Mouse (Mus musculus): ENCODE results near the gene Fchsd2. TPM values are rescaled to one million over a fixed set of nuclear protein-coding genes. Genes with fewer than 3 reads are reported as not detected.

The Fchsd2 gene
- total RNA-seq, 2 experiments from 2014 or later = 28.9 to 31.3 TPM

GRCm38 (mm10) chr7:101328621-101329158, 236.0 kb downstream of the Fchsd2 start:
- intact Hi-C loops (cut with DNase I) = no loop called here
- no peak for DNase-seq

- DNase-seq = no peak
- intact Hi-C loops (cut with DNase I) = no loop called here
These were observed 236.9 kb downstream of the Fchsd2 start for GRCm38 (mm10) chr7:101329606-101330005.

DNA sequence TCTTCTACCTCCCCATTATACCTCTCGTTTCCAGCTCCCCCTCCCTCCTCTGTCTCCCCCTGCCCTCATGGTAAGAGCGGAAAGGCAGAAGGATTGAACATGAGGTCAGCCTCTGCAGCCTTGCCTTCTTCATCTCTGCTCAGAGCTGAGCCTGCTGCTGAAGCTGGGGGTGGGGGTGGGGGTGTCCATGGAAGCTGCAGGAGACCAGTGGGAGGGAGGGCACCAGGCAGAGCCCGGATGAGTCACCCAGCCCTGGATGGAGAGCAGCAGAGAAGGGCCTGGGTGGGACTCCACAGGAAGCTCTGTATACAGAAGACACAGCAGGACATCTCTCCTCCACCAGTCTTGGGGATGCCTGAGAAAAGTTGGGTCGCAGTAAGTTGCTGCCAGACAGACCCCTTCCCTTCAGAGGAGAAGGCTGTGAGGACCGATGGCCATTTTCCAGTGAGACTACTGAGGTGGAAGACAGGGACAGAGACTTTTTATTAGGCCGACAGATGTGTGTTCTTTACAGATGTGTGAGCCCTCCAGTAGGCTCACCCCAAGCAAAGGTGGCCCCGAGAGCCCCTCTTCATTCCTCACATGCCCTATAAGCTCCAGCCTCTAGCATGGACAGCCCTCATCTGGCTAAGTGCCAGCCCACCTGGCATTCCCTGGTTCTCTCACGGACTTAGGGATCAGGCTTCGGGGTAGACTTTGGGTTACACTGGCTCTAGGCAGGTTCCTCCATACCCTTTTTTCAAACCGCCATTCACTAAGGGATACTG, 237.6 kb downstream of the Fchsd2 start:
- DNase-seq = no peak
- intact Hi-C loops (cut with DNase I) = no loop called here

GRCm38 (mm10) chr7:101330841-101331173, 238.1 kb downstream of the Fchsd2 start:
- DNase-seq = no peak
- intact Hi-C loops (cut with DNase I) = no loop called here

DNA sequence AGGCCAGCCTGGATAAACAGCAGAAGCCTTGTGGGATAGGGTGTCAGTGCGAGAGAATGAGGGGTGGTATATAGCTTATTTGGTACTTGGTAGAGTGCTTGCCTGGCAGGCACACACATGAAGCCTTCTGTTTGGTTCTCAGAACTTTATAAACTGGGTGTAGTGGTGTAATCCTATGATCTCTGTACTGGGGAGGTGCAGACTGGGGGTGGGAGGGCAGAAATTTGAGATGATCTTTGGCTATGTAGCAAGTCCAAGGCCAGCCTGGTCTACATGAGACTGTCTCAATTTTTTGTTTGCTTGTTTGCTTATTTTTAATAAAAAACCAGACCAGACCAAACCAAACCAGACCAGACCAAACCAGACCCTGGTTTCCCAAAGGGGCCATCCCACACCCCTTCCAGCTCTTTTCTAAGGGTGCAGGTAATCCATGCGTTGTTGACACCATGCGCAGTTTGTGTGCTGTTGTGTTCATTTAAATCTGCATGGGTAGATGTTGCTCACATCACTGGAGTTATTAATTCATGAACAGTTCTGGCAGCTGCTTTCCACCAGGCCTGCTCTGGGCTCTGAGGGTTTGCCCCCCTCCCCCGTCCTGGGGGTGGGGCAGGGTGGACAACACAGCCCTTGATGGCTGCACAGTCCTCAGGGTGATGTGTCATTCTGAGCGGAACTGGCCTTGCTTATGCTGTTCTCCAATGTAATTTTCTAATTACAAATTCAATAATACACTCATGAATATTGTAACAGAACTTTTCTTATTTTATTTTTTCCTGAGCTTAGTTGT, 239.6 kb downstream of the Fchsd2 start:
- no peak for DNase-seq

More for the DNA sequence above, 239.6 kb downstream of the Fchsd2 start:
- intact Hi-C loops (cut with DNase I) = no loop called here

Other genes starting within 250 kb of the Fchsd2 start
- gene Relt, start 229.4 kb upstream of the Fchsd2 start, total RNA-seq (2021) = 1 to 10 TPM; 2.4 to 3.3 TPM
- 10 to 100 TPM; 30.3 to 31.6 TPM for gene Arhgef17, start 160.8 kb upstream of the Fchsd2 start, total RNA-seq (2021)
- gene P2ry6, start 118.2 kb upstream of the Fchsd2 start, total RNA-seq (2021) = 1 to 10 TPM; 4.1 to 4.5 TPM
- gene P2ry2, start 80.0 kb upstream of the Fchsd2 start, total RNA-seq (2021) = 10 to 100 TPM; 20.6 to 22.1 TPM
- gene Atg16l2, start 209.4 kb downstream of the Fchsd2 start, total RNA-seq (2021) = 10 to 100 TPM; 12.4 to 13.5 TPM
- gene Stard10, start 224.2 kb downstream of the Fchsd2 start, total RNA-seq (2021) = 10 to 100 TPM; 17.0 to 40.3 TPM

Measured in heart, postnatal 14 days (tissue).